Comparison of ENCODE assay signal across 9 mouse cellular contexts in genomic region chr12:55518061-55518738, GRCm38 (mm10). TPM values are rescaled to one million over a fixed set of nuclear protein-coding genes. Genes with fewer than 3 reads are reported as not detected.
DNase-seq lines count a peak whose midpoint lies in the region; ATAC-seq and TF ChIP-seq lines count a peak whose summit lies in the region.
"Had no signal": no experiment of that assay in that cellular context is flagged by ENCODE, and none has a peak within 500 bp of the region (broad histone marks: within the 10 kb centered on the region; RNA-seq: fewer than 3 reads in every experiment).

No protein-coding gene starts in this region.

- H3K9ac ChIP-seq in forebrain, embryonic 14.5 days (ENCODE audit: low read length): no peak overlapping the region
- no peak overlapping the region for H3K9ac ChIP-seq in hindbrain, embryonic 15.5 days
- H3K9ac ChIP-seq: liver, embryonic 15.5 days had no signal

- no peak overlapping the region for H3K4me2 ChIP-seq in forebrain, embryonic 14.5 days (ENCODE audit: low read length)
- H3K4me2 ChIP-seq in hindbrain, embryonic 15.5 days: peak overlapping the region; percentile 40
- H3K4me2 ChIP-seq: liver, embryonic 15.5 days had no signal

- no peaks in the 10 kb centered on the region for H3K9me3 ChIP-seq in forebrain, embryonic 14.5 days (replicated peaks; ENCODE audit: control insufficient read depth, low read length)
- H3K9me3 ChIP-seq in hindbrain, embryonic 15.5 days: no peaks in the 10 kb centered on the region
- H3K9me3 ChIP-seq: liver, embryonic 15.5 days had no signal

- ATAC-seq in forebrain, embryonic 14.5 days: no peak
- peak; percentile 71 for ATAC-seq in hindbrain, embryonic 15.5 days (ENCODE audit: low FRiP score, low read depth)

- TF ChIP-seq CTCF in spleen, adult 2 months (IDR thresholded peaks at IDR 0.05; ENCODE audit: extremely low read depth, insufficient read depth, insufficient read length, insufficient replicate concordance): peak; percentile 46; the same call in 1 of the 2 replicates

- H3K27ac ChIP-seq in spleen, adult 2 months (ENCODE audit: insufficient read depth, low read length): no peak overlapping the region
- H3K27ac ChIP-seq in forebrain, embryonic 14.5 days (ENCODE audit: low read depth, low read length): no peak overlapping the region
- H3K27ac ChIP-seq in hindbrain, embryonic 15.5 days (replicated peaks): no peak overlapping the region
- H3K27ac ChIP-seq: liver, embryonic 15.5 days had no signal

- H3K36me3 ChIP-seq in spleen, adult 2 months (ENCODE audit: control insufficient read depth, insufficient read depth, low read length): no peaks in the 10 kb centered on the region
- H3K36me3 ChIP-seq in forebrain, embryonic 14.5 days (ENCODE audit: control insufficient read depth, insufficient read depth, low read length): no peaks in the 10 kb centered on the region
- H3K36me3 ChIP-seq in hindbrain, embryonic 15.5 days: no peaks in the 10 kb centered on the region
- no peaks in the 10 kb centered on the region for H3K36me3 ChIP-seq in splenic B cell, adult 2 months (ENCODE audit: control insufficient read depth, insufficient read depth, low read length, poor library complexity, severe bottlenecking)
- H3K36me3 ChIP-seq: liver, embryonic 15.5 days had no signal

- DNase-seq in spleen, adult 2 months (ENCODE audit: low read depth in 1 of 2, low spot score in 2 of 2): peak in 1 of 2 experiments; percentile 7
- no peak for DNase-seq in spleen, adult 12 weeks (ENCODE audit: low spot score)
- peak; percentile 78 for DNase-seq in adrenal gland, postnatal 14 days
- DNase-seq in forebrain, embryonic 14.5 days (ENCODE audit: low spot score): peak; percentile 61
- peak; percentile 76 for DNase-seq in mesoderm, embryonic 11.5 days (ENCODE audit: low read depth, low spot score)
- DNase-seq in splenic B cell, adult 2 months (ENCODE audit: low read depth, low spot score): peak; percentile 36
- DNase-seq in urinary bladder, adult 2 months (ENCODE audit: low spot score): no peak

- TF ChIP-seq POLR2A in spleen, adult 2 months (IDR thresholded peaks at IDR 0.05; ENCODE audit: low read depth, low read length): no peak

- no peaks in the 10 kb centered on the region for H3K4me1 ChIP-seq in spleen, adult 2 months (ENCODE audit: control insufficient read depth, insufficient read depth, insufficient read length)
- H3K4me1 ChIP-seq in forebrain, embryonic 14.5 days (ENCODE audit: control insufficient read depth, insufficient read depth, low read length): no peaks in the 10 kb centered on the region
- peaks cover 5% of the 10 kb centered on the region; the same call in 1 of the 2 replicates for H3K4me1 ChIP-seq in hindbrain, embryonic 15.5 days (replicated peaks)
- H3K4me1 ChIP-seq: liver, embryonic 15.5 days had no signal

- 61% methylated on average over 15 of the region's 15 CpGs for WGBS in spleen, adult 2 months
- 41% methylated on average over 15 of the region's 15 CpGs for WGBS in forebrain, embryonic 14.5 days
- WGBS in hindbrain, embryonic 15.5 days: 25% methylated on average over 15 of the region's 15 CpGs

- H3K4me3 ChIP-seq in spleen, adult 2 months (ENCODE audit: extremely low read depth, insufficient read depth, insufficient read length): no peak overlapping the region
- no peak overlapping the region for H3K4me3 ChIP-seq in forebrain, embryonic 14.5 days (ENCODE audit: low read depth, low read length)
- H3K4me3 ChIP-seq in hindbrain, embryonic 15.5 days: no peak overlapping the region
- H3K4me3 ChIP-seq: liver, embryonic 15.5 days had no signal

- no peaks in the 10 kb centered on the region for H3K27me3 ChIP-seq in spleen, adult 2 months (ENCODE audit: control insufficient read depth, insufficient read depth, low read length)
- H3K27me3 ChIP-seq in forebrain, embryonic 14.5 days (replicated peaks; ENCODE audit: control insufficient read depth, insufficient read depth, low read length): no peaks in the 10 kb centered on the region
- H3K27me3 ChIP-seq in hindbrain, embryonic 15.5 days: no peaks in the 10 kb centered on the region
- no peaks in the 10 kb centered on the region; the same call in 1 of the 2 replicates for H3K27me3 ChIP-seq in splenic B cell, adult 2 months (ENCODE audit: control insufficient read depth, insufficient read depth, low read length, poor library complexity, severe bottlenecking)

RNA-seq across cellular contexts. Expression of gene Nfkbia, which starts 25.8 kb away (rescaled TPM):
- polyA plus RNA-seq in spleen, adult 2 months (2012; rRNA removed): 287 and 388 TPM in 2 replicates
- total RNA-seq in adrenal gland, postnatal 14 days (2021): 95.5 and 107 TPM in 2 replicates
- 40.0 and 49.7 TPM in 2 replicates for polyA plus RNA-seq in forebrain, embryonic 14.5 days (2014; fragmentation: Nextera tagmentation; extraction: Ambion mirVana)
- 61.6 and 62.6 TPM in 2 replicates for polyA plus RNA-seq in hindbrain, embryonic 15.5 days (2015; fragmentation: Nextera tagmentation; extraction: Ambion mirVana)
- 69.7 and 83.8 TPM in 2 replicates for polyA plus RNA-seq in urinary bladder, adult 2 months (2012; rRNA removed)

RNA-seq across cellular contexts. Expression of gene Aldoart2, which starts 46.8 kb away (rescaled TPM):
- polyA plus RNA-seq in spleen, adult 2 months (2012; rRNA removed): not detected in 2 replicates
- total RNA-seq in adrenal gland, postnatal 14 days (2021): not detected in 2 replicates
- polyA plus RNA-seq in forebrain, embryonic 14.5 days (2014; fragmentation: Nextera tagmentation; extraction: Ambion mirVana): not detected in 2 replicates
- not detected in 2 replicates for polyA plus RNA-seq in hindbrain, embryonic 15.5 days (2015; fragmentation: Nextera tagmentation; extraction: Ambion mirVana)
- polyA plus RNA-seq in urinary bladder, adult 2 months (2012; rRNA removed): not detected in 2 replicates
- polyA plus RNA-seq: liver, embryonic 15.5 days had no signal

Comparison
In these comparisons a context has a peak if more than half of its experiments do, and no peak if none do; other contexts are left out.
1. DNase-seq: peak in adrenal gland, postnatal 14 days (single experiment), forebrain, embryonic 14.5 days (single experiment), mesoderm, embryonic 11.5 days (single experiment) and splenic B cell, adult 2 months (single experiment); none in spleen, adult 12 weeks (single experiment) and urinary bladder, adult 2 months (single experiment).